In the genomic region with DNA sequence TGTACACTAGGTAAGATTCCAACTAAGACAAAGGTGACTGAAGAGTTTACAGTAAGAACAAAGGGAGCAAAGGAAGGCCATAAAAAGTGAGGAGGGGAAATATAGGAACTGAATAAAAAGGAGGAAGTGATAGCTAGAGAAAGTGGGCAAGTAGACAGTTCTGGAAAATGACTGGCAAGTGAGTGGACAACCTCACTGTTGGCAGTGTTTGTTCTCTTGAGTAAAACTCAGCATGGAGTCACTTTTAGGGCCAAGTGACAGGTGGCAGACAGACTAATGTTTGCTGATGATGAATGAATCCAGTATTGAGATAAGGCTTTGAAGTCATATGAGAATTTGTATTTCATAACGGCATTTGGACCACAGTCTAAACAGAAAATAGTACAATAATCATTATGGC, we compare ENCODE assay signal across 22 mouse cellular contexts.
DNase-seq lines count a peak whose midpoint lies in the region; ATAC-seq and TF ChIP-seq lines count a peak whose summit lies in the region.
"Had no signal": no experiment of that assay in that cellular context is flagged by ENCODE, and none has a peak within 500 bp of the region (broad histone marks: within the 10 kb centered on the region; RNA-seq: fewer than 3 reads in every experiment).

No protein-coding gene starts in this region.

- WGBS in large intestine, adult 2 months, result 36% methylated on average over 1 of the region's 1 CpGs

- no peak for TF ChIP-seq CTCF in layer of hippocampus, adult 2 months (conservative IDR thresholded peaks at IDR 0.05)

- ATAC-seq in cerebellum, adult (ENCODE audit: insufficient number of reproducible peaks, low FRiP score, low TSS enrichment), result peak; percentile 68; the same call in 1 of the 2 replicates
- ATAC-seq: activated CD4-positive, CD25-positive, alpha-beta regulatory T cell, adult 4 months had no signal

- no peak overlapping the region for H3K4me3 ChIP-seq in layer of hippocampus, adult 2 months
- H3K4me3 ChIP-seq: forebrain, embryonic 10.5 days; hindbrain, embryonic 10.5 days; limb, embryonic 12.5 days; lung, embryonic 15.5 days; neural tube, embryonic 12.5 days had no signal

- no peak overlapping the region for H3K27ac ChIP-seq in layer of hippocampus, adult 2 months
- H3K27ac ChIP-seq: forebrain, embryonic 10.5 days; hindbrain, embryonic 10.5 days; limb, embryonic 12.5 days; liver, embryonic 14.5 days; lung, embryonic 15.5 days; neural tube, embryonic 12.5 days had no signal

- DNase-seq in adrenal gland, adult 2 months, result peak; percentile 8
- no peak for DNase-seq in adrenal gland, adult 18-20 months (ENCODE audit: low spot score in 2 of 2)
- DNase-seq in cerebellum, adult 9-11 months, result peak; percentile 53
- DNase-seq in large intestine, adult 2 months (ENCODE audit: low read depth, low spot score), result peak; percentile 59
- no peak for DNase-seq in heart, adult 9 months (ENCODE audit: low spot score in 2 of 2)
- no peak for DNase-seq in right cerebral cortex, postnatal 25 days
- DNase-seq in layer of hippocampus, adult 2 months (ENCODE audit: low spot score in 2 of 2), result no peak
- DNase-seq: heart, adult 11 months; kidney, adult 11 months; kidney, postnatal 10 days; layer of hippocampus, adult 9-11 months; lung, postnatal 4 days; right cerebral cortex, adult 18-20 months; thymus, postnatal 25 days had no signal

Comparison
In these comparisons a context has a peak if more than half of its experiments do, and no peak if none do; other contexts are left out.
1. DNase-seq: peak in adrenal gland, adult 2 months (single experiment), cerebellum, adult 9-11 months (single experiment) and large intestine, adult 2 months (single experiment); none in adrenal gland, adult 18-20 months (0 of 2), heart, adult 9 months (0 of 2), right cerebral cortex, postnatal 25 days (single experiment) and layer of hippocampus, adult 2 months (0 of 2).